Mouse (Mus musculus) cortical plate, adult 2 months (tissue): ENCODE data around the gene Zfp872. TPM values are rescaled to one million over a fixed set of nuclear protein-coding genes. Genes with fewer than 3 reads are reported as not detected.
A peak's percentile ranks its signal among the peaks of the same experiment; 100 is the strongest.
"Not testable (repeated sequence)": the region's sequence is repeated elsewhere in the genome, so short reads cannot be mapped to it uniquely, and the experiment has no call there.

ENCODE experiments used
- H3K27ac ChIP-seq: fragments of 200-500 bp; 2 replicates; pipeline ENCODE4 v1.5.1; 2012; ENCODE audit warnings: low read length, control low read depth, inconsistent platforms; ENCODE audit not compliant: insufficient read depth
- H3K4me1 ChIP-seq: fragments of 200-500 bp; 2 replicates; pipeline ENCODE4 v1.6.1; 2011; ENCODE audit warnings: low read length; ENCODE audit not compliant: control insufficient read depth, insufficient read depth
- H3K4me3 ChIP-seq: fragments of 200-500 bp; 2 replicates; pipeline ENCODE4 v1.5.1; 2011; ENCODE audit warnings: mild to moderate bottlenecking, low read length, control low read depth; ENCODE audit not compliant: insufficient read depth
- CTCF ChIP-seq: fragments of 200-500 bp; IDR thresholded peaks from 2 replicates; pipeline ENCODE4 v1.5.1; 2011; ENCODE audit warnings: mild to moderate bottlenecking, control low read depth, low read length; ENCODE audit not compliant: insufficient read depth; ENCODE audit errors: extremely low read depth
- POLR2A ChIP-seq: fragments of 200-500 bp; IDR thresholded peaks from 2 replicates; pipeline ENCODE4 v1.6.1; 2011; ENCODE audit warnings: mild to moderate bottlenecking, low read length, control low read depth; ENCODE audit not compliant: insufficient read depth; ENCODE audit errors: extremely low read depth
- polyA plus RNA-seq: library from polyadenylated mRNA; depleted of rRNA; stranded (reverse); fragments of >200 nt; gene quantifications from 2 replicates; pipeline ENCODE4 v1.2.3, GENCODE M21; 2012; rRNA removed

Gene Zfp872
- polyA plus RNA-seq, 1 experiment = 0.08 TPM

- peak within 1 kb of the TSS; percentile 66; the same call in 1 of the 2 replicates for H3K27ac ChIP-seq
- H3K4me3 ChIP-seq = peak within 1 kb of the TSS; percentile 46
- H3K4me1 ChIP-seq = no peaks in the 10 kb centered on the region
- TF ChIP-seq POLR2A (peak; percentile 81), CTCF (peak; percentile 49)
Observed at GRCm38 (mm10) chr9:22225581-22226388, 37.9 kb downstream of the Zfp872 start, which contains the start of gene Zfp809. TSS of gene Zfp809 (plus strand) at chr9:22225714.

GRCm38 (mm10) chr9:22226389-22226673 is 38.4 kb downstream of the Zfp872 start:
- H3K4me1 ChIP-seq, H3K27ac ChIP-seq: not testable (repeated sequence)
- peak overlapping the region; percentile 46 for H3K4me3 ChIP-seq

- H3K27ac ChIP-seq = no peak overlapping the region
- TF ChIP-seq CTCF (no peak), POLR2A (no peak)
- no peak overlapping the region for H3K4me3 ChIP-seq
- H3K4me1 ChIP-seq = no peaks in the 10 kb centered on the region
Observed at GRCm38 (mm10) chr9:22226846-22227245, 39.0 kb downstream of the Zfp872 start.

- H3K4me1 ChIP-seq = no peaks in the 10 kb centered on the region
- H3K4me3 ChIP-seq = no peak overlapping the region
- TF ChIP-seq CTCF = no peak
- no peak for TF ChIP-seq POLR2A
- H3K27ac ChIP-seq = no peak overlapping the region
Observed at GRCm38 (mm10) chr9:22229386-22230026, 41.6 kb downstream of the Zfp872 start.

GRCm38 (mm10) chr9:22230061-22230460 is 42.2 kb downstream of the Zfp872 start:
- TF ChIP-seq POLR2A = no peak
- no peak for TF ChIP-seq CTCF
- no peak overlapping the region for H3K4me3 ChIP-seq
- H3K4me1 ChIP-seq = no peaks in the 10 kb centered on the region
- no peak overlapping the region for H3K27ac ChIP-seq

GRCm38 (mm10) chr9:22230556-22230955 is 42.7 kb downstream of the Zfp872 start:
- Histone ChIP-seq H3K27ac (no peak overlapping the region), H3K4me3 (no peak overlapping the region), H3K4me1 (no peaks in the 10 kb centered on the region)
- no peak for TF ChIP-seq POLR2A
- no peak for TF ChIP-seq CTCF

GRCm38 (mm10) chr9:22240001-22240400 is 52.1 kb downstream of the Zfp872 start:
- H3K4me1 ChIP-seq = no peaks in the 10 kb centered on the region
- TF ChIP-seq POLR2A (no peak), CTCF (no peak)
- H3K4me3 ChIP-seq = no peak overlapping the region
- H3K27ac ChIP-seq = no peak overlapping the region

GRCm38 (mm10) chr9:22244242-22244641 is 56.4 kb downstream of the Zfp872 start:
- no peak for TF ChIP-seq POLR2A
- no peak for TF ChIP-seq CTCF
- H3K27ac ChIP-seq = no peak overlapping the region
- H3K4me3 ChIP-seq = no peak overlapping the region

More at GRCm38 (mm10) chr9:22244242-22244641, 56.4 kb downstream of the Zfp872 start:
- H3K4me1 ChIP-seq = no peaks in the 10 kb centered on the region

Other genes starting within 250 kb of the Zfp872 start
- gene Swsap1, start 232.3 kb upstream of the Zfp872 start, polyA plus RNA-seq = 7.3 and 8.1 TPM in 2 replicates
- gene Epor, start 224.6 kb upstream of the Zfp872 start, polyA plus RNA-seq = 12.6 and 15.3 TPM in 2 replicates
- gene Rgl3, start 198.6 kb upstream of the Zfp872 start, polyA plus RNA-seq = 5.2 and 5.4 TPM in 2 replicates
- 7.7 and 7.9 TPM in 2 replicates for gene Ccdc151, start 185.5 kb upstream of the Zfp872 start, polyA plus RNA-seq
- gene Prkcsh, start 185.3 kb upstream of the Zfp872 start, polyA plus RNA-seq = 99.1 and 103 TPM in 2 replicates
- 115 and 117 TPM in 2 replicates for gene Elavl3, start 136.1 kb upstream of the Zfp872 start, polyA plus RNA-seq
- 0.21 TPM in 1 of 2 replicates, not detected in the other for gene Gm49318, start 116.8 kb upstream of the Zfp872 start, polyA plus RNA-seq
- 34.6 and 36.4 TPM in 2 replicates for gene Zfp653, start 116.7 kb upstream of the Zfp872 start, polyA plus RNA-seq
- gene Ecsit, start 102.7 kb upstream of the Zfp872 start, polyA plus RNA-seq = 57.4 and 62.3 TPM in 2 replicates
- 1.2 and 2.2 TPM in 2 replicates for gene Cnn1, start 88.9 kb upstream of the Zfp872 start, polyA plus RNA-seq
- gene Elof1, start 70.9 kb upstream of the Zfp872 start, polyA plus RNA-seq = 122 and 131 TPM in 2 replicates
- 0.71 and 0.76 TPM in 2 replicates for gene Acp5, start 52.4 kb upstream of the Zfp872 start, polyA plus RNA-seq
- gene Pigyl, start 31.2 kb upstream of the Zfp872 start, polyA plus RNA-seq = 89.9 and 97.3 TPM in 2 replicates
- 18.2 and 18.3 TPM in 2 replicates for gene Zfp809, start 37.6 kb downstream of the Zfp872 start, polyA plus RNA-seq
- 1.8 and 2.1 TPM in 2 replicates for gene Zfp599, start 71.8 kb downstream of the Zfp872 start, polyA plus RNA-seq
- gene Zfp810, start 119.6 kb downstream of the Zfp872 start, polyA plus RNA-seq = 15.7 and 18.7 TPM in 2 replicates
- 10.5 and 14.0 TPM in 2 replicates for gene Anln, start 201.1 kb downstream of the Zfp872 start, polyA plus RNA-seq
- gene 9530077C05Rik, start 223.4 kb downstream of the Zfp872 start, polyA plus RNA-seq = 7.3 and 8.1 TPM in 2 replicates